Mouse (Mus musculus): ENCODE results near the gene Mtfmt. TPM values are rescaled to one million over a fixed set of nuclear protein-coding genes. Genes with fewer than 3 reads are reported as not detected.
A peak's percentile ranks its signal among the peaks of the same experiment; 100 is the strongest.

The Mtfmt gene
- 6.2 and 6.7 TPM in 2 replicates for polyA plus RNA-seq (2015; fragmentation: Nextera tagmentation; extraction: Ambion mirVana)

DNA sequence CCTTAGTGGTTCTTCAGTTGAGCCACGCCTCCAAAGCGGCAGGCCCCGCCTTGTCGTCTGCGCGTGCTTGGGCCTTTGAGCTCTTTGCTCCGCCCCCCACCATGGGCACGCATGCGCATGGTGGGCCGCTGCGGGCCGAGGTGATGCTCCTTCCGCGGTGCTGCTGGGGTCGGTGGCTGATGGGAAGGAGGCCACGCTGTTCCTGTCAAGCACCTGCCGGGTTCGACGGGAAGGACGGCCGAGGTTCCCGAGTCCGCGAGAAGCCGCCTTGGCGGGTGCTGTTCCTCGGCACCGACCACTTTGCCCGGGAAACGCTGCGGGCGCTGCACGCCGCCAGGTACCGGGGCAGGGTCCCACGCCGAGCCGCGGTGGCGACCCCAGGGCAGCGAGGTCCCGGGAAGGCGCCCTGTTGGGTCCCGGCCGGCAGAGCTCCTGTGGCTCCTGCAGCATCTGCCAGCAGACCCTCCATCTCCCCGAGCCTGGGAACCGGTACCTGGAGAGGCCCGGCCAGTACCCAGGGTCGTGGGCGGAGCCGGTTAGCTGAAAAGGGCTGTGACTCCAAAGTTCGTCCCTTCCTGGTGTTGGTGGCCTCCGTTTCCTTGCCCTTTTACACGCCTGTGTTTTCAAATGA is at the start of gene Mtfmt:
Gene Mtfmt, plus strand, starts transcription at position 112 of the 631 bp plus-strand sequence.
- Histone ChIP-seq H3K9me3 (replicated peaks) (no peaks in the 10 kb centered on the region), H3K36me3 (replicated peaks) (peaks cover 5% of the 10 kb centered on the region; the same call in 1 of the 2 replicates), H3K4me1 (replicated peaks) (peaks cover 19% of the 10 kb centered on the region), H3K27ac (replicated peaks) (peak within 1 kb of the TSS; percentile 34), H3K27me3 (no peaks in the 10 kb centered on the region), H3K4me3 (replicated peaks) (peak within 1 kb of the TSS; percentile 93), H3K4me2 (peak within 1 kb of the TSS; percentile 85), H3K9ac (peak within 1 kb of the TSS; percentile 79)
- ATAC-seq (ENCODE audit: insufficient read depth), result peak; percentile 84
- WGBS (ENCODE audit: insufficient replicate concordance), result under 1% methylated on average over 54 of the region's 54 CpGs

DNA sequence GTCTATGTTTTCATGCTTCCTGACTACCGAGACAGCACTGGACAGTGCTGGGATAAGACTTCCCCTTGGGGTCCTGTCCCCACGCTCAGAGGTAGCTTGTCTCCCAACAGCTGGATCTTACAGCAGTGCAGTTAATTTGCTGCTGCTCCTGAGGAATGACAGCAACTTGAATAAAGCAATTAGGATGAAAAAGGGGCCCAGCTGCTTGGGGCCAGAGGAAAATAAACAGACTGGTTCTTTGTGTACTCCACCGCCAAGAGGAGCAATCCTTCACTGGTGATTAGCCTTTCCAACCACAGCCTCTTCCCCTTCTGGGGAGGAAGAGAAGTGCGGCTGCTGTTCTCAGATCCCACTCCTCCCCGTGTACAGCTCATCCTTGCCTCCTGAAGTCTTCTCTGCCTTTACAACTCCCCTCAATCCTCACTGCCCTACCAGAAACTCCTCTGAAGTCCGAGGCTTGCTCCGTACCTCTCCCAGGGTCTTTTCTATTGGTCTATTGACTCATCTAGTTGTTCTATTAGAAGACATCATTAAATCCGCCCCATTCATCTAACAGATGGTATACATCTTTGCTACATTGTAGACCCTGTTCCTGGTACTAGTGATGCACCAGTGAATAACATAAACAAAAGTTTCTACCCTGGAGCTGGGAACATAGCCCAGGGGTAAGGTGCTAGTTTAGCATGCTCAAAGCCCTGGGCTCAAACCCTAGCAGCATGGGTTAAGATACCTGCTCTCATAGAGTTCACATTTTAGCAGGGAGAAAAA is 49.0 kb upstream of the Mtfmt start:
- Histone ChIP-seq H3K36me3 (replicated peaks) (no peaks in the 10 kb centered on the region), H3K9me3 (replicated peaks) (no peaks in the 10 kb centered on the region), H3K4me1 (replicated peaks) (peaks cover 4% of the 10 kb centered on the region; the same call in 1 of the 2 replicates), H3K9ac (no peak overlapping the region), H3K4me3 (replicated peaks) (no peak overlapping the region), H3K27me3 (peaks cover 42% of the 10 kb centered on the region), H3K4me2 (no peak overlapping the region), H3K27ac (replicated peaks) (no peak overlapping the region)
- no peak for ATAC-seq (ENCODE audit: insufficient read depth)
- WGBS (ENCODE audit: insufficient replicate concordance), result 23% methylated on average over 8 of the region's 8 CpGs

GRCm38 (mm10) chr9:65390752-65391612 is 44.6 kb upstream of the Mtfmt start:
- peak; percentile 40; the same call in 1 of the 2 replicates for ATAC-seq (ENCODE audit: insufficient read depth)
- 13% methylated on average over 96 of the region's 96 CpGs for WGBS (ENCODE audit: insufficient replicate concordance)

GRCm38 (mm10) chr9:65391613-65391964 is 44.0 kb upstream of the Mtfmt start, which contains the start of gene Kbtbd13:
Gene Kbtbd13 (minus strand): TSS chr9:65391652.
- WGBS (ENCODE audit: insufficient replicate concordance), result 21% methylated on average over 8 of the region's 8 CpGs

More at GRCm38 (mm10) chr9:65390752-65391612, 44.6 kb upstream of the Mtfmt start:
- Histone ChIP-seq H3K36me3 (replicated peaks) (no peaks in the 10 kb centered on the region), H3K9me3 (replicated peaks) (no peaks in the 10 kb centered on the region), H3K4me3 (replicated peaks) (peak overlapping the region; percentile 38), H3K27ac (replicated peaks) (no peak overlapping the region), H3K4me1 (replicated peaks) (peaks cover 8% of the 10 kb centered on the region; the same call in 1 of the 2 replicates), H3K27me3 (peaks cover 68% of the 10 kb centered on the region), H3K9ac (no peak overlapping the region), H3K4me2 (peak overlapping the region; percentile 60)

DNA sequence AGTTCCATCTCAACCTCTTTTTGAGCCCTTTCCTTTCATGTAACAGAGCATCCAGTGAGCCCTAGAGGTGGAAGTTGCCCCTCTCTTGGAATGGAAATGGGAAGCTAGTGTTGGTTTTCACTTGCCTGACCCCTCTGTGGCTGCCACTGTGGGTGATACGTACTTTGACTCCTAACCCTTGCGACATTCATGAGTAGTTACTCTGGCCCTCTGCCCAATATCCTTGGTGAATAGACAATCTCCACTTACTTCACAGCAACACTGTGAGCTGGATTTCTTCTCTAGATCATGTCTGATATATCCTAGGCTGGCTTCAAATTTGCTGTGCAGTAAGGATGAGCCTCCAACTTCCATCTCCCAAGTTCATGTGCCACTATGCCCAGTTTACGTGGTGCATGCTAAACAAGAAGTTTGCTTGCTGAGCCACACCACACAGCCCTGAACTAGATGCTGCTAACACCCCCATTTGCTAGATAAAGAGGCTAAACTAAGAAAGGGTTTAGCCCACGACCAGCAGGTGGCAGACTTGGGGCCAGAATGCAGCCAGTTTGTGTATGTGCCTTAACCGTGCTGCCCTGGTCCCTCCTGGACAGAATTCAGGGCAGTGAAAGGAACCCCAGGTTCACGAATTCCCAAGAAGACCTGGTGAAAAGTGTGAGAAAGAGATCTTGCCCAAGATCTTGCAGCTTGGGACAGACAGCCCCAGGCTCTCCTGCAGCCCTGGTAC is 42.8 kb upstream of the Mtfmt start:
- H3K36me3 ChIP-seq (replicated peaks), result no peaks in the 10 kb centered on the region
- 23% methylated on average over 6 of the region's 6 CpGs for WGBS (ENCODE audit: insufficient replicate concordance)
- H3K27me3 ChIP-seq, result peaks cover 59% of the 10 kb centered on the region
- no peak overlapping the region for H3K4me3 ChIP-seq (replicated peaks)
- no peak overlapping the region for H3K9ac ChIP-seq
- no peak overlapping the region for H3K4me2 ChIP-seq
- ATAC-seq (ENCODE audit: insufficient read depth), result peak; percentile 51
- no peaks in the 10 kb centered on the region for H3K9me3 ChIP-seq (replicated peaks)
- H3K27ac ChIP-seq (replicated peaks), result no peak overlapping the region
- H3K4me1 ChIP-seq (replicated peaks), result peaks cover 8% of the 10 kb centered on the region; the same call in 1 of the 2 replicates

More at GRCm38 (mm10) chr9:65391613-65391964, 44.0 kb upstream of the Mtfmt start, which contains the start of gene Kbtbd13:
- H3K9ac ChIP-seq, result no peak within 1 kb of the TSS
- no peaks in the 10 kb centered on the region for H3K36me3 ChIP-seq (replicated peaks)
- peaks cover 8% of the 10 kb centered on the region; the same call in 1 of the 2 replicates for H3K4me1 ChIP-seq (replicated peaks)
- peaks cover 62% of the 10 kb centered on the region for H3K27me3 ChIP-seq
- peak within 1 kb of the TSS; percentile 38 for H3K4me3 ChIP-seq (replicated peaks)
- H3K9me3 ChIP-seq (replicated peaks), result no peaks in the 10 kb centered on the region
- no peak within 1 kb of the TSS for H3K27ac ChIP-seq (replicated peaks)
- peak within 1 kb of the TSS; percentile 60 for H3K4me2 ChIP-seq
- ATAC-seq (ENCODE audit: insufficient read depth), result no peak

GRCm38 (mm10) chr9:65393606-65394005 is 42.0 kb upstream of the Mtfmt start:
- H3K9me3 ChIP-seq (replicated peaks), result no peaks in the 10 kb centered on the region
- peaks cover 67% of the 10 kb centered on the region for H3K27me3 ChIP-seq
- no peak overlapping the region for H3K4me3 ChIP-seq (replicated peaks)
- H3K4me1 ChIP-seq (replicated peaks), result peaks cover 14% of the 10 kb centered on the region
- ATAC-seq (ENCODE audit: insufficient read depth), result no peak
- no peak overlapping the region for H3K9ac ChIP-seq
- no peak overlapping the region for H3K4me2 ChIP-seq
- 39% methylated on average over 2 of the region's 2 CpGs for WGBS (ENCODE audit: insufficient replicate concordance)
- H3K36me3 ChIP-seq (replicated peaks), result no peaks in the 10 kb centered on the region
- H3K27ac ChIP-seq (replicated peaks), result no peak overlapping the region

DNA sequence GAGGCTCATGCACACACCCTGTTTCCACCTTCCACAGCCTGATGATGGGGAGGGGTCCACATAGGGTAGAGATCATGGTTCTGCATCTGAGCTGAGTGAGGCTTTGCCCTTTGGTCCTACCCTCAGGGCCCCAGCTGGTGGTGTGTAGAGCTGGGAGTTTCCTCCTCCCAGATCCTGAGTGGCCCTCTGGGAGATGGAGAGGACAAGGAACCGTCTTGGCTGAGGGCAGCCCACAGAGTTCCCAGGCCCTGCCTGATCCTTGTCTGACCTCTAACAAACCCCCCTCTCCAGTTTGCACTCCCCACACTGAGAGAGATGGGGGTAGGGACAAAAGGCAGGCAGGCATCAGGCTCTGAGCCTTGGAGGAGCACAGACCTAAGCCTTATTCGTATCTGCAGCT is 41.2 kb upstream of the Mtfmt start:
- H3K36me3 ChIP-seq (replicated peaks), result no peaks in the 10 kb centered on the region
- no peaks in the 10 kb centered on the region for H3K9me3 ChIP-seq (replicated peaks)
- WGBS (ENCODE audit: insufficient replicate concordance), result 50% methylated on average over 2 of the region's 2 CpGs
- H3K27me3 ChIP-seq, result peaks cover 65% of the 10 kb centered on the region
- H3K4me3 ChIP-seq (replicated peaks), result no peak overlapping the region
- H3K9ac ChIP-seq, result no peak overlapping the region
- no peak overlapping the region for H3K27ac ChIP-seq (replicated peaks)
- no peak overlapping the region for H3K4me2 ChIP-seq
- H3K4me1 ChIP-seq (replicated peaks), result peaks cover 16% of the 10 kb centered on the region
- ATAC-seq (ENCODE audit: insufficient read depth), result no peak

- ATAC-seq (ENCODE audit: insufficient read depth), result no peak
- no peak within 1 kb of the TSS for H3K27ac ChIP-seq (replicated peaks)
- peak within 1 kb of the TSS; percentile 48 for H3K4me3 ChIP-seq (replicated peaks)
- no peaks in the 10 kb centered on the region for H3K9me3 ChIP-seq (replicated peaks)
- H3K4me1 ChIP-seq (replicated peaks), result peaks cover 10% of the 10 kb centered on the region
- peak within 1 kb of the TSS; percentile 78 for H3K4me2 ChIP-seq
- no peak within 1 kb of the TSS for H3K9ac ChIP-seq
- H3K36me3 ChIP-seq (replicated peaks), result no peaks in the 10 kb centered on the region
- H3K27me3 ChIP-seq, result peaks cover 32% of the 10 kb centered on the region; the same call in 1 of the 2 replicates
- WGBS (ENCODE audit: insufficient replicate concordance), result 1% methylated on average over 24 of the region's 24 CpGs
Measured at GRCm38 (mm10) chr9:65398279-65398678, 37.3 kb upstream of the Mtfmt start, which contains the start of gene Rasl12. Gene Rasl12 (plus strand): TSS chr9:65398506.

DNA sequence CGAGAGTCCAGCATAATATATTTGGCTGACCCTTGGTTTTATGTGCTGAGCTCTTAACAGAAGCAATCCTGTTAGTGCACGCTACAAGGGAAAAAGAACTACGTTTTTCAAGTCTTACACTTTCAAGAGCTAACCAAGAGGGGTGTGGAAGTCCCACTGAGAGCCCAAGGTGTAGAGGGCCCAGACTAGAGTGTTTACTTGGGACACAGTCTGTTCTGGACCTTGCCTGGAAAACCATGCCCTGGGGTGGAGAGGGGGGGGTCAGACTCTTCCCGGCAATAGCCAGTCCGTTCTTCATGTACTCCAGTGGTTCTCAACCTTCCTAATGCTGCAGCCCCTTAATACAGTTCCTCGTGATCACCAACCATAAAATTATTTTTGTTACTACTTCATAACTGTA is 35.6 kb upstream of the Mtfmt start:
- peaks cover 28% of the 10 kb centered on the region; the same call in 1 of the 2 replicates for H3K27me3 ChIP-seq
- H3K9ac ChIP-seq, result no peak overlapping the region
- WGBS (ENCODE audit: insufficient replicate concordance), result 74% methylated on average over 6 of the region's 6 CpGs
- H3K36me3 ChIP-seq (replicated peaks), result no peaks in the 10 kb centered on the region
- H3K4me1 ChIP-seq (replicated peaks), result peaks cover 8% of the 10 kb centered on the region
- no peak overlapping the region for H3K27ac ChIP-seq (replicated peaks)
- no peak overlapping the region for H3K4me2 ChIP-seq
- no peak overlapping the region for H3K4me3 ChIP-seq (replicated peaks)
- H3K9me3 ChIP-seq (replicated peaks), result no peaks in the 10 kb centered on the region
- ATAC-seq (ENCODE audit: insufficient read depth), result no peak
